Mouse (Mus musculus): ENCODE data around the gene Rsph6a.

GRCm38 (mm10) chr7:19007026-19007977 is 47.2 kb upstream of the Rsph6a start:
- no peak for TF ChIP-seq FLI1 (IDR thresholded peaks at IDR 0.05; ENCODE audit: low read length)
- TF ChIP-seq GATA1 (IDR thresholded peaks at IDR 0.05; ENCODE audit: borderline replicate concordance, low read length) = no peak
